In the genomic region with DNA sequence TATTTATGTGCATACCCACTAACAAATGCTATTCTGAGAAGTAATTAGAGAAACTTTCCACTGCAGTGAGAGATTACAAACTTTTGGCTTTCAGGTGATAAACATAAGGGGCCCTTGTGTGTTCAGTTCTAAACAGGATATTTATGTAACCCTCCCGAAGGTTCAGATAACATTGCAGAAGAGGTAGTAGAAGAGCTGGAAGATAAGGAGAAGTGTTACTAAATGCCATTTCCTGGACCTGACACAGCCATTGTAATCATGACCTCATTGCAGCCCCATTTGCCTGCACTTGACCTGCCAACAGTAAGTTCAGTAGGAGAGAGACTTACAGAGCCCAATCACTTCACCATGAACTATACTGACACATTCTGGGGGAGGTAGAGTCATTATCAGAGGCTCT, we compare ENCODE assay signal across 25 mouse cellular contexts.
DNase-seq lines count a peak whose midpoint lies in the region; ATAC-seq lines count a peak whose summit lies in the region.
"Had no signal": no experiment of that assay in that cellular context is flagged by ENCODE, and none has a peak within 500 bp of the region (broad histone marks: within the 10 kb centered on the region; RNA-seq: fewer than 3 reads in every experiment).

No protein-coding gene starts in this region.

- H3K27me3 ChIP-seq in heart, embryonic 10.5 days (ENCODE audit: insufficient read depth, poor library complexity, severe bottlenecking), result no peaks in the 10 kb centered on the region
- H3K27me3 ChIP-seq in heart, embryonic 16.5 days (ENCODE audit: control insufficient read depth, insufficient read depth, low read length), result no peaks in the 10 kb centered on the region
- H3K27me3 ChIP-seq: embryonic facial prominence, embryonic 15.5 days; hindbrain, embryonic 13.5 days had no signal

- ATAC-seq in heart, embryonic 16.5 days (replicated peaks; ENCODE audit: extremely low read depth, insufficient read depth, low FRiP score), result peak; percentile 63
- ATAC-seq: activated CD4-positive, CD25-positive, alpha-beta regulatory T cell, adult 4 months; CD4-positive, CD25-positive, alpha-beta regulatory T cell, adult 4 months; forebrain, embryonic 14.5 days; hindbrain, postnatal 0 days had no signal

- H3K4me3 ChIP-seq in heart, embryonic 10.5 days, result no peak overlapping the region
- H3K4me3 ChIP-seq in heart, embryonic 16.5 days (ENCODE audit: low read length), result no peak overlapping the region
- H3K4me3 ChIP-seq: embryonic facial prominence, embryonic 15.5 days; erythroblast, embryonic 14.5 days; forebrain, embryonic 10.5 days; hindbrain, embryonic 13.5 days had no signal

- intact Hi-C loops in heart, postnatal 36 days (cut with DNase I), result no loop called here
- intact Hi-C loops in heart, postnatal 25 days (cut with DNase I), result no loop called here

- no peaks in the 10 kb centered on the region for H3K36me3 ChIP-seq in heart, embryonic 10.5 days
- no peaks in the 10 kb centered on the region for H3K36me3 ChIP-seq in heart, embryonic 16.5 days (ENCODE audit: control insufficient read depth, insufficient read depth)
- H3K36me3 ChIP-seq: embryonic facial prominence, embryonic 15.5 days; forebrain, embryonic 10.5 days; G1E; hindbrain, embryonic 13.5 days had no signal

- peak overlapping the region; percentile 29; the same call in 1 of the 2 replicates for H3K27ac ChIP-seq in heart, embryonic 10.5 days
- H3K27ac ChIP-seq in heart, embryonic 16.5 days (ENCODE audit: low read length), result peak overlapping the region; percentile 74
- H3K27ac ChIP-seq: embryonic facial prominence, embryonic 15.5 days; forebrain, embryonic 10.5 days; hindbrain, embryonic 13.5 days; hindbrain, postnatal 0 days had no signal

- peaks cover 12% of the 10 kb centered on the region for H3K4me1 ChIP-seq in heart, embryonic 10.5 days
- peaks cover 12% of the 10 kb centered on the region for H3K4me1 ChIP-seq in heart, embryonic 16.5 days (ENCODE audit: control insufficient read depth, insufficient read depth, low read length)
- H3K4me1 ChIP-seq: embryonic facial prominence, embryonic 15.5 days; forebrain, embryonic 10.5 days; hindbrain, embryonic 13.5 days had no signal

- H3K4me2 ChIP-seq in heart, embryonic 16.5 days (ENCODE audit: low read depth, low read length), result no peak overlapping the region
- H3K4me2 ChIP-seq: embryonic facial prominence, embryonic 15.5 days; hindbrain, embryonic 13.5 days had no signal

- 6% methylated on average over 1 of the region's 1 CpGs for WGBS in heart, embryonic 10.5 days
- 16% methylated on average over 1 of the region's 1 CpGs for WGBS in heart, embryonic 16.5 days

- peak; percentile 8 to 32 for DNase-seq in heart, adult 18-20 months
- DNase-seq in heart, postnatal 36 days, result no peak
- no peak for DNase-seq in heart, embryonic 10.5 days (ENCODE audit: low spot score)
- no peak for DNase-seq in heart, postnatal 25 days (ENCODE audit: low spot score)
- no peak for DNase-seq in cerebellum, postnatal 14 days
- DNase-seq in left cerebral cortex, adult 18-20 months (ENCODE audit: low spot score in 2 of 2), result no peak
- DNase-seq: adrenal gland, adult 2 months; adrenal gland, postnatal 25 days; B cell, adult 2 months; cerebellum, adult 2 months; cerebellum, postnatal 10 days; embryo, embryonic 11 days; gastrocnemius, postnatal 36 days; kidney, adult 11 months; kidney, adult 9 months had no signal

- no peaks in the 10 kb centered on the region for H3K9me3 ChIP-seq in heart, embryonic 10.5 days
- no peaks in the 10 kb centered on the region for H3K9me3 ChIP-seq in heart, embryonic 16.5 days (replicated peaks; ENCODE audit: control insufficient read depth, low read length)
- H3K9me3 ChIP-seq: embryonic facial prominence, embryonic 15.5 days; forebrain, embryonic 10.5 days; hindbrain, embryonic 13.5 days had no signal

- H3K9ac ChIP-seq in heart, embryonic 16.5 days (ENCODE audit: low read length), result no peak overlapping the region
- H3K9ac ChIP-seq: embryonic facial prominence, embryonic 15.5 days; hindbrain, embryonic 13.5 days had no signal

Comparison
In these comparisons a context has a peak if more than half of its experiments do, and no peak if none do; other contexts are left out.
1. DNase-seq: peak in heart, adult 18-20 months (2 of 2); none in heart, postnatal 36 days (0 of 2), heart, embryonic 10.5 days (single experiment), heart, postnatal 25 days (single experiment), cerebellum, postnatal 14 days (0 of 2) and left cerebral cortex, adult 18-20 months (0 of 2).